Mouse (Mus musculus) thymus, adult 2 months (tissue): ENCODE results near the gene Phrf1.

Experiments used
- CTCF ChIP-seq: fragments of 200-500 bp; IDR thresholded peaks from 2 replicates; pipeline ENCODE4 v1.5.1; 2012; ENCODE audit warnings: mild to moderate bottlenecking, control low read depth, low read length, moderate library complexity, borderline replicate concordance; ENCODE audit not compliant: control insufficient read depth, poor library complexity, insufficient read depth; ENCODE audit errors: extremely low read depth
- POLR2A ChIP-seq: fragments of 200-500 bp; IDR thresholded peaks from 2 replicates; pipeline ENCODE4 v1.6.1; 2012; ENCODE audit warnings: mild to moderate bottlenecking, low read length, control low read depth, moderate library complexity; ENCODE audit not compliant: control insufficient read depth, poor library complexity, insufficient read depth; ENCODE audit errors: extremely low read depth

- TF ChIP-seq CTCF (no peak), POLR2A (no peak)
Measured at GRCm38 (mm10) chr7:141278766-141279590, 50.4 kb downstream of the Phrf1 start, which contains the start of gene Sct.
